Mouse (Mus musculus) brain, embryonic 14.5 days (tissue): ENCODE data around the gene N6amt1. TPM values are rescaled to one million over a fixed set of nuclear protein-coding genes. Genes with fewer than 3 reads are reported as not detected.

Source experiments
- DNase-seq: peaks from one replicate; pipeline ENCODE4 v3.0.0-alpha.2; 2011; ENCODE audit warnings: low read depth
- CTCF ChIP-seq: fragments of 200-500 bp; IDR thresholded peaks from 2 replicates; pipeline ENCODE4 v1.5.1; 2012; ENCODE audit warnings: inconsistent platforms, mild to moderate bottlenecking, moderate library complexity, borderline replicate concordance; ENCODE audit not compliant: insufficient read depth, insufficient read length; ENCODE audit errors: extremely low read depth
- POLR2A ChIP-seq: fragments of 200-500 bp; IDR thresholded peaks from 2 replicates; pipeline ENCODE4 v1.6.1; 2012; ENCODE audit warnings: mild to moderate bottlenecking, inconsistent platforms, borderline replicate concordance; ENCODE audit not compliant: poor library complexity, insufficient read depth, insufficient read length, severe bottlenecking; ENCODE audit errors: extremely low read depth
- polyA plus RNA-seq: library from polyadenylated mRNA; depleted of rRNA; stranded (reverse); fragments of >200 nt; gene quantifications from 2 replicates; pipeline ENCODE4 v1.2.3, GENCODE M21; 2012; rRNA removed

N6amt1 gene
- polyA plus RNA-seq, 1 experiment: 17.7 TPM

GRCm38 (mm10) chr16:87405001-87405400, 51.0 kb downstream of the N6amt1 start:
- TF ChIP-seq POLR2A (no peak), CTCF (no peak)
- DNase-seq: no peak

Other genes with a start within 250 kb of the N6amt1 start
- 16.8 and 17.3 TPM in 2 replicates for gene Ltn1, start 78.4 kb downstream of the N6amt1 start, polyA plus RNA-seq
- gene Rwdd2b, start 86.4 kb downstream of the N6amt1 start, polyA plus RNA-seq: 7.3 and 9.3 TPM in 2 replicates
- gene Usp16, start 100.5 kb downstream of the N6amt1 start, polyA plus RNA-seq: 60.4 and 61.9 TPM in 2 replicates
- gene Cct8, start 141.7 kb downstream of the N6amt1 start, polyA plus RNA-seq: 180 and 193 TPM in 2 replicates
- 0.38 and 0.49 TPM in 2 replicates for gene Map3k7cl, start 199.1 kb downstream of the N6amt1 start, polyA plus RNA-seq